Mouse (Mus musculus): Measurements from ENCODE around the gene Acot5. TPM values are rescaled to one million over a fixed set of nuclear protein-coding genes. Genes with fewer than 3 reads are reported as not detected.
A peak's percentile ranks its signal among the peaks of the same experiment; 100 is the strongest.
"Not testable (repeated sequence)": the region's sequence is repeated elsewhere in the genome, so short reads cannot be mapped to it uniquely, and the experiment has no call there.

Gene Acot5
- total RNA-seq, 4 experiments from 2014 or later: 0.23 to 0.49 TPM; not detected in 2

GRCm38 (mm10) chr12:84063228-84063627 lies 5.9 kb upstream of the Acot5 start:
- no peak for DNase-seq

- no peak for DNase-seq
Observed at GRCm38 (mm10) chr12:84063833-84064232, 5.3 kb upstream of the Acot5 start.

- no peak for DNase-seq
Observed at GRCm38 (mm10) chr12:84064621-84065020, 4.5 kb upstream of the Acot5 start.

- no peak for DNase-seq
Observed at GRCm38 (mm10) chr12:84067752-84068151, 1.4 kb upstream of the Acot5 start.

GRCm38 (mm10) chr12:84068296-84068695 lies 829 bp upstream of the Acot5 start:
- no peak for DNase-seq

- peak; percentile 25 for DNase-seq
Observed at GRCm38 (mm10) chr12:84069582-84069981, 457 bp downstream of the Acot5 start.

- DNase-seq: no peak
Observed at GRCm38 (mm10) chr12:84071696-84072095, 2.6 kb downstream of the Acot5 start.

GRCm38 (mm10) chr12:84077371-84077990 lies 8.4 kb downstream of the Acot5 start:
- DNase-seq: no peak

GRCm38 (mm10) chr12:84083842-84084241 lies 14.7 kb downstream of the Acot5 start:
- DNase-seq: no peak

- no peak for DNase-seq
Observed at GRCm38 (mm10) chr12:84084581-84084980, 15.5 kb downstream of the Acot5 start.

GRCm38 (mm10) chr12:84094666-84095065 lies 25.5 kb downstream of the Acot5 start:
- not testable (repeated sequence) for DNase-seq

GRCm38 (mm10) chr12:84099605-84100004 lies 30.5 kb downstream of the Acot5 start:
- no peak for DNase-seq

GRCm38 (mm10) chr12:84100071-84100470 lies 30.9 kb downstream of the Acot5 start:
- DNase-seq: no peak

GRCm38 (mm10) chr12:84100604-84101492 lies 31.7 kb downstream of the Acot5 start, which contains the start of gene Acot6:
TSS of gene Acot6 (plus strand) at chr12:84100654.
- peak; percentile 18 for DNase-seq

GRCm38 (mm10) chr12:84101493-84101845 lies 32.3 kb downstream of the Acot5 start:
- DNase-seq: no peak

- DNase-seq: no peak
Observed at GRCm38 (mm10) chr12:84107012-84107411, 37.9 kb downstream of the Acot5 start.

- DNase-seq: no peak
Observed at GRCm38 (mm10) chr12:84107692-84108091, 38.6 kb downstream of the Acot5 start.

- no peak for DNase-seq
Observed at GRCm38 (mm10) chr12:84109924-84110323, 40.8 kb downstream of the Acot5 start.

- DNase-seq: no peak
Observed at GRCm38 (mm10) chr12:84110814-84111213, 41.7 kb downstream of the Acot5 start.

GRCm38 (mm10) chr12:84113676-84114075 lies 44.6 kb downstream of the Acot5 start:
- no peak for DNase-seq

- DNase-seq: peak; percentile 85
Observed at GRCm38 (mm10) chr12:84114153-84114994, 45.2 kb downstream of the Acot5 start, which contains the start of gene Dnal1. TSS of gene Dnal1 (plus strand) at chr12:84114366.

- no peak for DNase-seq
Observed at GRCm38 (mm10) chr12:84119584-84119983, 50.5 kb downstream of the Acot5 start.
